Mouse (Mus musculus): ENCODE results near the gene Vps72.

GRCm38 (mm10) chr3:95135433-95136052 lies 24.7 kb downstream of the Vps72 start:
- no peak for TF ChIP-seq CTCF (conservative IDR thresholded peaks at IDR 0.05; ENCODE audit: low read length)
- TF ChIP-seq NANOG (IDR thresholded peaks at IDR 0.05; ENCODE audit: borderline replicate concordance, low read length), result no peak
- TF ChIP-seq POU5F1 (IDR thresholded peaks at IDR 0.05; ENCODE audit: borderline replicate concordance, low read length), result no peak

Measured in E14TG2a.4 (cell line).